Mouse (Mus musculus): ENCODE results near the gene Midn. TPM values are rescaled to one million over a fixed set of nuclear protein-coding genes. Genes with fewer than 3 reads are reported as not detected.
"Not testable (repeated sequence)": the region's sequence is repeated elsewhere in the genome, so short reads cannot be mapped to it uniquely, and the experiment has no call there.

Midn gene
- polyA plus RNA-seq, 1 experiment from 2014 or later = 8.8 TPM

DNA sequence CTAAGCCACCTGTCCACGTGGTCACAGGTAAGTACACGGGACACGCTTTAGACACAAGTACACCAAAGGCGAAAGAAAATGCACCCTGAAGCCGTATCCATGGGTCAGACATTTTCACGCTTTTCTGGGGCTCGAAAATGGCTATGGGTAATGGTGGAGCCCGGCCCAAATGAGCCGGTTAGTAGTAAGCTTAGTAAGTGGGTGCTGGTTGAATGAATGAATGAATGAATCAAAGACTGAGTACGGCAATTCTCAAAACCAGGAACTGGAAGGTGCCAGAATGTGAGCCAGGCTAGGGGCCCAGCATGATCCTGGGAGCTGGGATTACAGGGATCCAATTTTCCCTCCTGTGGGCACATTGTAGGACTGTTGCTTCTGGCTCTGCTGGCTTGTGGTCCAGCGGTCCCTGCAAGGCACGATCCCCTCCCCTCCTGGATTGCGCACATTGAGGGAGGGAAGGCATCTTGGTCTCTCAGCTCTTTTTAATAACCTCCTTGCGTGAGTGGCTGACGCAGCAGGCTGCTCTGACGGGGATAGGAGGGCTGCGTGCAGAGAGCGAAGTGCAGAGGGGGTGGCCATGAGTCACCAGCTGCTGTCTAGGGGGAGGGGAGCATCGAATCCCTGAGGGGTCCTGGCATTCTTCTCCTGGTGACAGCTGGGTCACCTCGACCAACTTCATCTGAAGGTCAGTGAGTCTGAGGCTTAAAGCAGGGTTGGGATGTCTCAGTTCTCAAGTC is 17.5 kb downstream of the Midn start, which contains the start of gene Cirbp:
Gene Cirbp, plus strand, starts transcription at position 594 of the 737 bp plus-strand sequence.
- Histone ChIP-seq H3K4me2 (ENCODE audit: low read depth, low read length) (peak within 1 kb of the TSS; percentile 97), H3K9me3 (ENCODE audit: control insufficient read depth, low read length) (no peaks in the 10 kb centered on the region), H3K9ac (ENCODE audit: low read depth, low read length) (peak within 1 kb of the TSS; percentile 67), H3K36me3 (ENCODE audit: control insufficient read depth, insufficient read depth, low read length) (peaks cover 10% of the 10 kb centered on the region), H3K27me3 (replicated peaks; ENCODE audit: control insufficient read depth, insufficient read depth, low read length) (no peaks in the 10 kb centered on the region), H3K27ac (ENCODE audit: low read length) (peak within 1 kb of the TSS; percentile 100), H3K4me3 (ENCODE audit: low read length) (peak within 1 kb of the TSS; percentile 47), H3K4me1 (ENCODE audit: control insufficient read depth, insufficient read depth, low read length) (peaks cover 63% of the 10 kb centered on the region)
- WGBS = 14% methylated on average over 20 of the region's 20 CpGs
- ATAC-seq = no peak

DNA sequence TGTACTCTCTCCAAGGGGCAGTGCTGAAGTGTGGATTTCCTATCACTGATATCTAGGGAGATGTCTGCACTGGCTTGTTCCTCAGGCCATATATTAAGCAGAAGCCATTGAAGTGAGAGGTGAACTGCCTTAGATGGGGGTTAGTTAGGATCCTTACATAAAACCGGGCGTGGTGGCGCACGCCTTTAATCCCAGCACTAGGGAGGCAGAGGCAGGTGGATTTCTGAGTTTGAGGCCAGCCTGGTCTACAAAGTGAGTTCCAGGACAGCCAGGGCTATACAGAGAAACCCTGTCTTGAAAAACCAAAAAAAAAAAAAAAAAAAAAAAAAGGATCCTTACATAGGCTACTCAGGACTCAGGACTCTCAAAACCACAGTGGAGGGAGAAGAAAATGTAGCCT is 18.1 kb downstream of the Midn start:
- ATAC-seq; H3K4me3 ChIP-seq (ENCODE audit: low read length); H3K27me3 ChIP-seq (replicated peaks; ENCODE audit: control insufficient read depth, insufficient read depth, low read length); H3K9me3 ChIP-seq (ENCODE audit: control insufficient read depth, low read length): not testable (repeated sequence)
- H3K4me2 ChIP-seq (ENCODE audit: low read depth, low read length) = peak overlapping the region; percentile 97; the same call in 1 of the 2 replicates
- H3K4me1 ChIP-seq (ENCODE audit: control insufficient read depth, insufficient read depth, low read length) = peaks cover 62% of the 10 kb centered on the region
- H3K9ac ChIP-seq (ENCODE audit: low read depth, low read length) = peak overlapping the region; percentile 60; the same call in 1 of the 2 replicates
- 83% methylated on average over 4 of the region's 4 CpGs for WGBS
- peak overlapping the region; percentile 78 for H3K27ac ChIP-seq (ENCODE audit: low read length)
- H3K36me3 ChIP-seq (ENCODE audit: control insufficient read depth, insufficient read depth, low read length) = peaks cover 14% of the 10 kb centered on the region

DNA sequence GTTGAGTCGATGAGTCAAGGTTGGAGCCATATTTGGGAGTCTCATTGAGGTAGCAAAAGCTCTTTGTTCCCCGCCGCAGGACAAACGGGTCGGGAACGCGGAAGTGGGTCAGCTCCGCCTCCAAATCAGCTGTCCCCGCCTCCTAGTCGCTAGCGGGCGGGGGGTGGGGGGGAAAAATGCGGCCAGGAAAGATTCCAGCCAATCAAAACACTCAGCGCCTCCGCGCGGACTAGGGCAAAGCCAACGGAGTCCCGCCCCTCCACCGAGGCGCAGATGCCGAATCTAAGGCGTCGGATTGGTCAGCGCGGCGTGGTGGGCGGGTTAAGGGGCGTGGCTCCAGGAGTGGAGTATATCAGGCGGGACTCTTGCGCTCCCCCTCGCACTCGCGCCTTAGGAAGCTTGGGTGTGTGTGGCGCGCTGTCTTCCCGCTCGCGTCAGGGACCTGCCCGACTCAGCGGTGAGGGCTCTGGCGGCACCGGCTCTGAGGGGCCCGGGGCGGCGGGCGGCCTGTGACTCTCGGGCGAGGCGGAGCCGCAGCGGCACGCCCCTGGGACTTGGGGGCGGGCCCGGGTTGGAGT is 19.5 kb downstream of the Midn start:
- Histone ChIP-seq H3K27ac (ENCODE audit: low read length) (peak overlapping the region; percentile 100), H3K36me3 (ENCODE audit: control insufficient read depth, insufficient read depth, low read length) (peaks cover 20% of the 10 kb centered on the region), H3K27me3 (replicated peaks; ENCODE audit: control insufficient read depth, insufficient read depth, low read length) (no peaks in the 10 kb centered on the region), H3K4me1 (ENCODE audit: control insufficient read depth, insufficient read depth, low read length) (peaks cover 59% of the 10 kb centered on the region), H3K4me2 (ENCODE audit: low read depth, low read length) (peak overlapping the region; percentile 77), H3K9ac (ENCODE audit: low read depth, low read length) (peak overlapping the region; percentile 98), H3K9me3 (ENCODE audit: control insufficient read depth, low read length) (no peaks in the 10 kb centered on the region), H3K4me3 (ENCODE audit: low read length) (peak overlapping the region; percentile 85)
- WGBS = under 1% methylated on average over 55 of the region's 55 CpGs
- ATAC-seq = peak; percentile 89

DNA sequence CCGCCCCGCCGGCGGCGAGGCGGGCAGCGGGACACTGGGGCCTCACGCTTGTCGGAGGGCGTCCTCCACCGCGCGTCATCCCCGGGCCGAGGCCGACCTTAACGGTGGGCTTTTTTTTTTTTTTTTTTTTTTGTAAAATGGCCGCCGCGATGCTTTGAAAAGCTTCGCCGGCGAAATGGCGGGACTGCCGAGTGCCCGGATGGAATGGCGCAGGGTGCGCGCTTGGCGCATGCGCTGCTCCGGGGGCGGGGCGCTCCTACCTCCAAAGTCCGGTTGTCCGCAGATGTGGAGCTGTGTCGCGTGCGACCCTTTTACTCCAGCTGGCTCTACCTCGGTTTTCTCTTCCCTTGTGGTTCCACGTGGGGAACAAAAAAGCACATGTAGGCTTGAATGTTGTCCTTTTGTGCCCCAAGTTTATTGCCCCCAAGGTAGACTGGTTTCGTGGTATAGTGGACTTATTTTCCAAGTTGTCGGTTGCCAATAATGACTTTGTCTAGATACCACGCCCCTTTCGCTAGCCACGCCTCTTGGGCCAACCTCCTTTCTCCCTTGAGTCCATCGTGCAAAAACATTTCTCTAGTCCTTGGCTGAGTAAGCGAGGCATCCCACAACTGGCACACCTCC is 20.1 kb downstream of the Midn start:
- no peaks in the 10 kb centered on the region for H3K9me3 ChIP-seq (ENCODE audit: control insufficient read depth, low read length)
- H3K36me3 ChIP-seq (ENCODE audit: control insufficient read depth, insufficient read depth, low read length) = peaks cover 20% of the 10 kb centered on the region
- peak overlapping the region; percentile 100 for H3K27ac ChIP-seq (ENCODE audit: low read length)
- H3K9ac ChIP-seq (ENCODE audit: low read depth, low read length) = peak overlapping the region; percentile 98
- under 1% methylated on average over 48 of the region's 48 CpGs for WGBS
- H3K4me2 ChIP-seq (ENCODE audit: low read depth, low read length) = peak overlapping the region; percentile 77
- peak; percentile 55 for ATAC-seq
- H3K4me3 ChIP-seq (ENCODE audit: low read length) = peak overlapping the region; percentile 85
- no peaks in the 10 kb centered on the region for H3K27me3 ChIP-seq (replicated peaks; ENCODE audit: control insufficient read depth, insufficient read depth, low read length)
- H3K4me1 ChIP-seq (ENCODE audit: control insufficient read depth, insufficient read depth, low read length) = peaks cover 53% of the 10 kb centered on the region

DNA sequence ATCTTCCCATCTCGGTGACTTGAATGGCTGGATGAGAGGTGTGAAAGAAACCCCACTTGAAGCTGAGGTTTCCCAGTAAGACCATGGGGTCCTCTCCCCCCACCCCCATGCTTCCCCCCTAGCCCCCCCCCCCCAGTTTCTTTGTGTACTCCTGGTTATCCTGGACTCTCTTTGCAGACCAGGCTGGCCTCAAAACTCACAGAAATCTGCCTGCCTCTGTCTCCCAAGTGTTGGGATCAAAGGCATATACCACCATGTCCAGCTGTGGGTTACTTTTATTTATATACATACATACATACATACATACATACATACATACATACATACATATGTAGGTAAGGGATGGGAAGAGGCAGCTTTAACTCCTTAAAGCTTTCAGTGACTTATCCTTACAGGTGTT is 21.0 kb downstream of the Midn start:
- Histone ChIP-seq H3K4me2 (ENCODE audit: low read depth, low read length) (peak overlapping the region; percentile 77), H3K4me3 (ENCODE audit: low read length) (peak overlapping the region; percentile 85), H3K9me3 (ENCODE audit: control insufficient read depth, low read length) (no peaks in the 10 kb centered on the region), H3K36me3 (ENCODE audit: control insufficient read depth, insufficient read depth, low read length) (peaks cover 20% of the 10 kb centered on the region), H3K27me3 (replicated peaks; ENCODE audit: control insufficient read depth, insufficient read depth, low read length) (no peaks in the 10 kb centered on the region), H3K4me1 (ENCODE audit: control insufficient read depth, insufficient read depth, low read length) (peaks cover 46% of the 10 kb centered on the region), H3K27ac (ENCODE audit: low read length) (peak overlapping the region; percentile 100; the same call in 1 of the 2 replicates), H3K9ac (ENCODE audit: low read depth, low read length) (peak overlapping the region; percentile 98)
- 58% methylated on average over 1 of the region's 1 CpGs for WGBS
- ATAC-seq = no peak

DNA sequence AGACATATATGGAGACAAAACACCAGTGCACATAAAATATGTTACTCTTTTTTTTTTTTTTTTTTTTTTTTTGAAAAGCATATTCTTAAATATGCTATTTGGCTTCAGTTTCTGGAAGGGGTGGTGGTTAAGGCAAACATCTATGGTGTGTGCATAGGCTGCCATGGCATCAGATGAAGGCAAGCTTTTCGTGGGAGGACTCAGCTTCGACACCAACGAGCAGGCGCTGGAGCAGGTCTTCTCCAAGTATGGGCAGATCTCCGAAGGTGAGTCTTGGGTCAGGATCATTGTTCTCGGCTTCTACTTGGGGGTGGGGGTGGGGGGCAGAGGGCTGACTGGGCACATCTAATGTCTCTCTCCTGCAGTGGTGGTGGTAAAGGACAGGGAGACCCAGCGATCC is 21.6 kb downstream of the Midn start:
- no peak for ATAC-seq
- Histone ChIP-seq H3K9me3 (ENCODE audit: control insufficient read depth, low read length) (no peaks in the 10 kb centered on the region), H3K27ac (ENCODE audit: low read length) (no peak overlapping the region), H3K4me2 (ENCODE audit: low read depth, low read length) (no peak overlapping the region), H3K36me3 (ENCODE audit: control insufficient read depth, insufficient read depth, low read length) (peaks cover 20% of the 10 kb centered on the region), H3K4me1 (ENCODE audit: control insufficient read depth, insufficient read depth, low read length) (peaks cover 41% of the 10 kb centered on the region), H3K27me3 (replicated peaks; ENCODE audit: control insufficient read depth, insufficient read depth, low read length) (no peaks in the 10 kb centered on the region), H3K9ac (ENCODE audit: low read depth, low read length) (no peak overlapping the region), H3K4me3 (ENCODE audit: low read length) (no peak overlapping the region)
- 89% methylated on average over 7 of the region's 7 CpGs for WGBS

DNA sequence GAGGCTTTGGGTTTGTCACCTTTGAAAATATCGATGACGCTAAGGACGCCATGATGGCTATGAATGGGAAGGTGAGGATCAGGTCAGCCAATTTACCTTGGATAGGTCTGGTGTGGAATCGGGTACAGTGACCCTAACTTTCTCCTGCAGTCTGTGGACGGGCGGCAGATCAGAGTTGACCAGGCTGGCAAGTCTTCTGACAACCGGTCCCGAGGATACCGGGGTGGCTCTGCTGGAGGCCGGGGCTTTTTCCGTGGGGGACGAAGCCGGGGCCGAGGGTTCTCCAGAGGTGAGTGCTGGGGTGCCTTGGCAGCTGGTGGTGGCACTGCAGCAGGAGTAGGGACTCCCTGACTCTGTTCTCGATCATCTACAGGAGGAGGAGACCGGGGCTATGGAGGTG is 22.0 kb downstream of the Midn start:
- Histone ChIP-seq H3K27me3 (replicated peaks; ENCODE audit: control insufficient read depth, insufficient read depth, low read length) (no peaks in the 10 kb centered on the region), H3K4me2 (ENCODE audit: low read depth, low read length) (no peak overlapping the region), H3K36me3 (ENCODE audit: control insufficient read depth, insufficient read depth, low read length) (peaks cover 20% of the 10 kb centered on the region), H3K4me3 (ENCODE audit: low read length) (no peak overlapping the region), H3K9me3 (ENCODE audit: control insufficient read depth, low read length) (no peaks in the 10 kb centered on the region), H3K4me1 (ENCODE audit: control insufficient read depth, insufficient read depth, low read length) (peaks cover 41% of the 10 kb centered on the region), H3K27ac (ENCODE audit: low read length) (no peak overlapping the region), H3K9ac (ENCODE audit: low read depth, low read length) (peak overlapping the region; percentile 24; the same call in 1 of the 2 replicates)
- WGBS = 94% methylated on average over 16 of the region's 16 CpGs
- no peak for ATAC-seq

DNA sequence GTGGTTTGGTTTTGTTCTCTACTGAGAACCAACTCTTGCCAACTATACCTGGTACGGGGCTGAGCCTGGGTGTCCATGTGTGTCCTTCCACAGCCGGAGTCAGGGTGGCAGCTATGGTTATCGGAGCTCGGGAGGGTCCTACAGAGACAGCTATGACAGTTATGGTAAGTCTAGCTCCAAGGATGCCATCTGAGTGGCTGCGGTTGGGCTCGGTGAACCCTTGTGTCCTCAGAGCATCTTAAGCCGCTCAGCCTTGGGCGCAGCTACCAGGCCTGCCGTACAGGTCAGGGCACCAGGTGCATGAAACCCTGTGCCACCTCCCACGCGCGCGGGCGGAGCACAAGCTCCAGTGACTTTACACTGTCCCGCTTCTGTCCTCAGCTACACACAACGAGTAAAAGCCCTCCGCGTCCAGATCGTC is 22.5 kb downstream of the Midn start:
- ATAC-seq = no peak
- peaks cover 20% of the 10 kb centered on the region for H3K36me3 ChIP-seq (ENCODE audit: control insufficient read depth, insufficient read depth, low read length)
- no peaks in the 10 kb centered on the region for H3K9me3 ChIP-seq (ENCODE audit: control insufficient read depth, low read length)
- no peaks in the 10 kb centered on the region for H3K27me3 ChIP-seq (replicated peaks; ENCODE audit: control insufficient read depth, insufficient read depth, low read length)
- no peak overlapping the region for H3K27ac ChIP-seq (ENCODE audit: low read length)
- H3K4me2 ChIP-seq (ENCODE audit: low read depth, low read length) = no peak overlapping the region
- no peak overlapping the region for H3K4me3 ChIP-seq (ENCODE audit: low read length)
- peaks cover 35% of the 10 kb centered on the region for H3K4me1 ChIP-seq (ENCODE audit: control insufficient read depth, insufficient read depth, low read length)
- 95% methylated on average over 19 of the region's 19 CpGs for WGBS
- 0 out of 2 replicates have a peak overlapping the region, but pooled peaks have one; percentile 24 for H3K9ac ChIP-seq (ENCODE audit: low read depth, low read length)

DNA sequence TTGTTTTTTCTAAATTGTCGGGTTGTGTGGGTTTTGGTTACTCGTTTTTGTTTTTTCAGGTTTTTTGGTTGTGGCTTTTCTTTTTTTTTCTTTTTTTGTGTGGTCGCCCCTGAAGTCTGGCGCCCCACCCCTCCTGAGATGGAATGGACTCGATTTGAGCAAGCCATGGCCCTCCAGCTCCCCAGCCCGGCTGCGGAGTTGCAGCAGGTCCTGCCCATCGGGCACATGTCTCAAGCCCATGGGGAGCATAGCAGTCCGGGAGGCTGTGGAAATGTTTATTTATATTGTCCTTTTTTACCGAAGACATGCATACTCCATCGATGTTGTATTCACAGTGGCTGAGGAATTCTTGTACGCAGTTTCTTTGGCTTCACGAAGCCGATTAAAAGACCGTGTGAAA is 23.2 kb downstream of the Midn start:
- Histone ChIP-seq H3K9me3 (ENCODE audit: control insufficient read depth, low read length) (no peaks in the 10 kb centered on the region), H3K27me3 (replicated peaks; ENCODE audit: control insufficient read depth, insufficient read depth, low read length) (no peaks in the 10 kb centered on the region), H3K4me2 (ENCODE audit: low read depth, low read length) (no peak overlapping the region), H3K36me3 (ENCODE audit: control insufficient read depth, insufficient read depth, low read length) (peaks cover 20% of the 10 kb centered on the region), H3K9ac (ENCODE audit: low read depth, low read length) (peak overlapping the region; percentile 21; the same call in 1 of the 2 replicates), H3K27ac (ENCODE audit: low read length) (no peak overlapping the region), H3K4me1 (ENCODE audit: control insufficient read depth, insufficient read depth, low read length) (peaks cover 30% of the 10 kb centered on the region), H3K4me3 (ENCODE audit: low read length) (no peak overlapping the region)
- no peak for ATAC-seq
- 82% methylated on average over 15 of the region's 15 CpGs for WGBS

Data from intestine, embryonic 16.5 days (tissue).